Mouse (Mus musculus) embryo, embryonic 10 days (tissue): Measurements from ENCODE around the gene Ppp1r3c.

Experiments
- DNase-seq: peaks from one replicate; pipeline ENCODE4 v3.0.0-alpha.2; 2015; ENCODE audit warnings: low spot score

The Ppp1r3c gene

GRCm38 (mm10) chr19:36716221-36716620 lies 20.2 kb downstream of the Ppp1r3c start:
- DNase-seq, result peak; percentile 11

GRCm38 (mm10) chr19:36715591-36715990 lies 20.9 kb downstream of the Ppp1r3c start:
- no peak for DNase-seq

DNA sequence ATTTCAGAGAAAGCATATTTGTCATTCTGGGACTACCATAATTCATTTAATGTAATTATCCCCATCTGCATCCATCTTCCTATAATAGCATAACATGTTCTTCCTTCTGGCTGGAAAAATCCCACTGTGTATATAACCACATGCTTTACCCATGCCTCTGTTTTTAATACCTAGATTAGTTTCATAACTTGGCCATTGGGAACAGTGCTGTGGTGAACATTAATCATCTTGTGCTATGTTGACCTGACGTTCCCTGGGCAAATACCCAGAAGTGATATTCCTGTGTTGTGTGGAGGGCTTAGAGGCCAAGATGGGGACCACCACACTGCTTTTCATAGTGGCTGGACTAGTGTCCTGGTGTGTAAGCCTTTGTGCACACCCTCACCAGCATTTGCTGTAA lies 22.0 kb downstream of the Ppp1r3c start:
- no peak for DNase-seq

GRCm38 (mm10) chr19:36713092-36713491 lies 23.4 kb downstream of the Ppp1r3c start:
- no peak for DNase-seq

- no peak for DNase-seq
Observed at GRCm38 (mm10) chr19:36706195-36706594, 30.3 kb downstream of the Ppp1r3c start.

- DNase-seq, result no peak
Observed at GRCm38 (mm10) chr19:36705286-36706146, 30.9 kb downstream of the Ppp1r3c start.

DNA sequence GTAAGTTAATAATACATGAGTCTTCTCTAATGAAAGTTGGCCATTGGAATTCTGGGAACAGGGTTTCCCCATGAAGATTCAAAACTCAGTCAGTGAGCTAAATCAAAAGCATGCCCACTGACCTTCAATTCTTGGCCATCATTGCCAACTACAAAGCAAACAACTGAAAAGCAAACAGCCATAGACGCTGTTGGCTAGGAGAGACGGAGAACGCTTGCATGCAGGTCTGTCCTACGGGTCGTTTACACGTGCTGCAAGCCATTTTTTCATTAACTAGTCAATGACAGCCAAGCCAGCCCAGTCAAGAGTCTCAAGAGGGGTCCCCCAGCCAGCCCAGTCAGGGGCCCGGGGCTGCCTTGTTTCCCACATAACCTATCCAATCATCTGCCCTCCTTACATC lies 31.7 kb downstream of the Ppp1r3c start:
- DNase-seq, result no peak

DNA sequence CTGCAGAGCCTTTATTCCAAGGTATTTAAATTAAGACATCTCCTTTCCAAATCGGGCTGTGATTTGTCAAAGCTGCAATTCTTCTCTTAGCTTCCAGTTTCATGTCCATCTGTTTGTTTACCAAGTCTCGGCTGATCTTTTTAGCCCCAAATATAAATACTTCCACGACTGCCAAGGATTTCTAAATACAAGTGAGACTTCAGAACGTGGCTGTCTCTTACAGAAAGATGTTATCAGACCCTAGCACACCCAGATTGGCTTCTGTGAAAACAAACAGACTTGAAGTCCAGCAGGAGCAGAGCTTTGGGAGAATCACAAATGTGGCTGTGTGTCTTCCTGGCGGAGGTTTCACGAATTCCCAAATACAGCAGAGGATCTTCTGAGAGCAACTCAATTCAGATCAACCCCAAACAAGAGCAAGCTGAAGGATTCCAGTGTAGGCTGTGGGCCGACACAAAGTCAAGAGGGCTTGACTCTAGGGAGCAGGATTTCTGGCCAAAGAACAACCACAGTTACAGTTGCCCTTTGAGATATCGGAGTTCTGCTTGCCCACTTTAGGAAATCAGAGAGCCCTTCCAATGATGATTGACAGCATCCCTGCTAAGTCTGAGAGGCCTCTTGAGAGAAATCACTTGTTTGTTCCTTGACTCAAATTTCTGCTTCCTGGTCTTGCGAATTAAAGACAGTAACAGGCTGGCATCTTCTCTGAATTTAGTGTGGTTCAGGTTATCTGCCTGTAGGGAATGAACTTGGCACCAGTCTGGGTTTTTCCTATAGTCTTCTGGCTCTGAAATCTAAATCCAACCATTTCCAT lies 34.4 kb downstream of the Ppp1r3c start:
- peak; percentile 16 for DNase-seq

DNA sequence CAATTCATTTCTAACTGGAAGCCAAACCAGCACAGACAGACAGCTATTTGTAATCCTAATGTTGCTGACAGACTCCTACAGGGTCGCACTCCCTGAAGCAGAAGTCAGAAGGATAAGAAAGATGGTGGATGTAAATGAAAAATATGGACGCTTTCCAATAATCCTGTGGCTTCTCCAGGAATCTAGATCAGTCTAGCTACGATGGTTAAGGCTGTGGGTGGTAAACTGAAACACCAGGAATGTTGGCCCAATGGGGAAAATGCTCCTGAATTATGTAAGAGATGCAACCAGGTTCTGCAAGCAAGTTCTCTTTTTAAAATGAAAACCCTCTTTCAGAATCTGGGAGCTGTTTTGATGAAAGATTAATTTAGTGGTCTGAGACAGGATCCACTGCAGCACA lies 35.1 kb downstream of the Ppp1r3c start:
- DNase-seq, result no peak

DNA sequence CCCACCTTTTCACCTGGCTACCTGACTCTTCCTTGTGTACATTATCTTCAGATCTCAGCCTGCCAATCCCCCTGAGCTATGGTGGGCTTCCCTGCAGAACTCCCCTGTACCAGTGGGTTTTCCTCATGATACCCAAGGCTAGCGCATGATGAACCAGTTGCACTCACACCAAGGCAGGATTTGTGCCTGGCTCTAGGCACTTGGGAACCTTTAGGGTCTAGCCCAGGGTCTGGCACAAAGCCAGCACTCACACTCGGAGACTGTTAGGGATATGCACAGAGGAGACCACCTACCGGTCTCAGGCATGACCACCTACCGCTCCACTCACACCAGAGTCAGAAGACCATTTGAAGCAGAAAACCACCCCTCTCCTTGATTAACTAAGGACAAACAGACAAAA lies 35.5 kb downstream of the Ppp1r3c start:
- no peak for DNase-seq

DNA sequence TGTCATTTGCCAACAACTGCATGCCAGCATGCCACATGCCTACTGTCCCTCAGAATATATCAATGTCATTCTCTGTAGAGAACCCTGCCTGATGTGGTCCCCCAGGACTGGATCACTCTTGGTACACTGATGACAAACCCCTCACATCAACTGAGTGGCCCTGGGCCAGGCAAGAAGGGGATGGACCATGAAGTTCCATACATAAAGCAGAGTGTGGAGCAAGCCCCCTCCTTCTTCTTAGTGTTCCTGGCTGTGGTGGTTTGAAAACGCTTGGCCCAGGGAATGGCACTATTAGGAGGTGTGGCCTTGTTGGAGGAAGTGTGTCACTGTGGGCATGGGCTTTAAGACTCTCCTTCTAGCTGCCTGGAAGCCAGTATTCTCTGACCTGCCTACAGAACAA lies 37.3 kb downstream of the Ppp1r3c start:
- no peak for DNase-seq

GRCm38 (mm10) chr19:36698200-36698599 lies 38.3 kb downstream of the Ppp1r3c start:
- DNase-seq, result no peak

- DNase-seq, result no peak
Observed at GRCm38 (mm10) chr19:36696601-36697122, 39.8 kb downstream of the Ppp1r3c start.

DNA sequence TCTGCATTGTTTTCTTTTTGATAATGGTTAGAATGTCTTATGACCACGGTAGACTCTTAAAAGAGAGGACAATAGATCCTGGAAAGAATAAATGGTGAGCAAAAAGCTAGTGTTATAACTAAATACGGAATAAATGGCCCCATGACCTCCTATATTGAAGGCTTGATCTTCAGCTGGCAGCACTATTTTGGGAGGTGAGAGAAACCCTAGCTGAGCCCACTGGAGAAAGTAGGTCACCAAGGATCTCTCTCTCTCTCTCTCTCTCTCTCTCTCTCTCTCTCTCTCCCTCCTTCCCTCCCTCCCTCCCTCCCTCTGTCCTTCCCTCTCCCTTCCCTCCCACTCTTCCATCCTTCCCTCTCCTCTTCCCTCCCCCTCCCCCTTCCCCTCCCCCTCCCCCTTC lies 42.9 kb downstream of the Ppp1r3c start:
- no peak for DNase-seq

DNA sequence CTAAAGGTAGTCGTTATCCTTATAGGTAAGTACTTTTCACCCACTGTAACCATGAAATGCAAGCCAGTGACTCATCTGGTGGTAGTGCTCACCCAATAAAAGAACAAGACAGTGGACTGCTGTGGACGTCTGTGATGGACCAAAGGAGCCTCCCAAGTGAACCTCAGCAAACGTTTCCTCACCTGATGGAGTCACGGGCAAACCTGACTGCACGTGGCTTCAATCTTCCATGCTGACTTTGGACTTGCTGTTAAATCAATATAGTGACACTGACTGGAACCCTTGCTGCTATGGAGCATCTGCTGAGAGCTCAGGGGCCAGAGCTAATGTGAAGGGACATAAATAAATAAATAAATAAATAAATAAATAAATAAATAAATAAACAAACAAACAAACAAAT lies 44.5 kb downstream of the Ppp1r3c start:
- no peak for DNase-seq

DNA sequence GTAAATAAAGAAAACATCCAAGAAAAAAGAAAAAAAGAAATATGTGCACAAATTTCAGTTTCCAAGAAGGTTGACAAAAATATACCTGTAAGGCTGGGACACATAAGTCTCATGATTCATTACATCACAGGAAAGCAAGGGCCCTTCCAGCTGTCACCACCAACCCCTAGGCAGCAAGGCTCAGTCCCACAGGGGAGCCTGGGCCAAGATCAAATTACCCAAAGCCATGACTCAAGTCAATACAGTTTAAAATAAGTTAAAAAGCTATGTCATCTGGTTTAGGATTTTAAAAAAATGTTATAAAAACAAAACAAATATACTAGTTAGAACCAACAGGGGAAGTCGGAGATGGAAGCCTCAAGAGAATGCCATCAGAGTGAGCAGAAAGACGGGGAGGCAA lies 45.2 kb downstream of the Ppp1r3c start:
- no peak for DNase-seq

GRCm38 (mm10) chr19:36689205-36689604 lies 47.2 kb downstream of the Ppp1r3c start:
- DNase-seq, result no peak

GRCm38 (mm10) chr19:36687843-36688637 lies 48.4 kb downstream of the Ppp1r3c start:
- DNase-seq, result no peak

DNA sequence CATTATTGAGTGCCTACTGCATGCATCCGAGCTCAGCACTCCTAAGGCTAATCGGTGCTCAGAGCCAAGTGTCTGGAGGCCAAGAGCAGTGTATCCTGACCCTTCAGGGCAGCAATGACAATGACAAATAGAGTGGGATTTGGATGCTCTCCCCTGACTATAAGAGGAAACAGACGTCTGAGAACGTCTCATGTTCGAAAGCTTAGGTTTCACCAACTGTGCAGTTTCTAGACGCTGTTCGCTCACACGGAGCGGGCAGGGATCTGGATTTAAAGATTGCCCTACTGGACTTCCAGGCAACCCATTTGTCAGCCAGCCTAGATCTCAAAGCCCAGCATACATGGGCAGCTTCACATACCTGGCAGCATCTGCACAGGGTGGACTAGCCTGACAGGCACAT lies 49.4 kb downstream of the Ppp1r3c start:
- DNase-seq, result no peak

DNA sequence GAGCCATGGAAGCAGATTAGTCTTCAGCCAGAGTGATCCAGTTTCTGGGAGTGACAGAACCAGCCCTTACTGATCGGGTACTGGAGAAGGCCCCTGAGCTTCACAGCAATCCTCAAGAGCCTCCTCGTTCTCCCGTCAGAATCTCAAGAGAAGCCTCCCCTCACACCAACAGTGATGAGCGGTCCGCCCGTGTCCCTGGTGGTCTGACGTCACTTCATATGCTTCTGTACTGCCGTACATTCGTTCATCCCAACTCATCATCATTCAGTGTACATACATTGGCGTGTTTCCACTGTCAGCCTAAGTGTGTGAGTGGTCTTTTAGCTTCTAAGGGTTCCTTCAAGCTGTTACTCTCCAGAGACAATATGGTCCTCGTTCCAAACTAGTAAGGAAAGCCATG lies 50.4 kb downstream of the Ppp1r3c start:
- no peak for DNase-seq

DNA sequence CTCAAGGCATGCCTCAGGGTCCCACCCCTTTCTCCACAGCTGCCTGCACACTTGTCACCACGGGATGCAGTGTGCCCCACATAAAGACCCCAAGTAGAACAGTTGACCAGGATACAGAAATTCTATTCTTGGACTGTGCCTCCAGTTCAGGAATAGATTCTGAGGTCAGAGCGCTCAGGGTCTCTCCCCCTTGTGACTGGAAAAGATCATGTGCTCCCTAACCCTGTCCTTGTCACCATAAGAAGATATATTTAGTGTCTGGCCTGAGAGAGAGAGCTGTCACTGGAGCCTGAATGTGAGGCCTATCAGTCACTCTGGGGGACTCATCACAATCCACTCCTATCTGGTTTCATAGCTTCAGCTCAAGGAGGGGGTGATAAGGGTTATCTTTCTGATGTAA lies 53.9 kb downstream of the Ppp1r3c start:
- DNase-seq, result no peak
